Mouse (Mus musculus): Measurements from ENCODE around the gene Pip4k2c. TPM values are rescaled to one million over a fixed set of nuclear protein-coding genes. Genes with fewer than 3 reads are reported as not detected.

Gene Pip4k2c
- polyA plus RNA-seq (2015; fragmentation: Nextera tagmentation; extraction: Ambion mirVana): 31.0 and 35.1 TPM in 2 replicates

DNA sequence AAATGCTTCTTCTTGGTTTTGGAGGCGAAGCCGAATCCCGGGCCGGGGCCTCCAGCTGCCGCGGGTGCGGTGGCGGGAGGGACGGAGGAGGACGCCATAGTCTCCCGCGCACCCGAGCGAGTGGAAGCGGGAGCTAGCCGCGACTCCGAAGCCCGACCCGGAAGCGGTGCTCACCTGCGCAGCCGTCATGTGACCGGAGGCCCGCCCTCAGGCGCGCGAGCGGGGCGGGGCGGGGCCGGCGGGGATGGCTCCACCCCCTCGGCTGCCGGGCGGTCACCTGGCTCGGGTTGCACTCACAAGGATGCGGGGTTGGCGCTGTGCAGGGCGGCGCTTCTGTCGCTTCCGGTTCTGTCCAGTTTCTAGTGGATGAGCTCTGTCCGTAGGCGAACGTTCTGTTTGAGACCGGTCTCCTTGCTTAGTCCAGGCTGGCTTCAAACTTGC, at the start of gene Pip4k2c:
TSS of gene Pip4k2c (minus strand) at position 172 of the 441 bp plus-strand sequence.
- Histone ChIP-seq H3K27me3 (replicated peaks; ENCODE audit: insufficient read depth, low read length) (no peaks in the 10 kb centered on the region), H3K36me3 (ENCODE audit: insufficient read depth, low read length) (peaks cover 7% of the 10 kb centered on the region; the same call in 1 of the 2 replicates), H3K4me3 (ENCODE audit: low read depth, low read length) (peak within 1 kb of the TSS; percentile 81), H3K4me1 (ENCODE audit: insufficient read depth, low read depth, low read length) (peaks cover 6% of the 10 kb centered on the region; the same call in 1 of the 2 replicates), H3K9ac (replicated peaks; ENCODE audit: low read depth) (peak within 1 kb of the TSS; percentile 63), H3K4me2 (replicated peaks; ENCODE audit: low read depth, low read length) (peak within 1 kb of the TSS; percentile 94), H3K27ac (ENCODE audit: low read length) (peak within 1 kb of the TSS; percentile 78), H3K9me3 (ENCODE audit: low read length) (no peaks in the 10 kb centered on the region)
- ATAC-seq (peak; percentile 98), DNase-seq (ENCODE audit: low spot score) (peak; percentile 93)
- TF ChIP-seq EP300 (IDR thresholded peaks at IDR 0.05): no peak
- no peak for TF ChIP-seq CTCF (IDR thresholded peaks at IDR 0.05)
- whole genome bisulfite sequencing: under 1% methylated on average over 41 of the region's 47 CpGs

DNA sequence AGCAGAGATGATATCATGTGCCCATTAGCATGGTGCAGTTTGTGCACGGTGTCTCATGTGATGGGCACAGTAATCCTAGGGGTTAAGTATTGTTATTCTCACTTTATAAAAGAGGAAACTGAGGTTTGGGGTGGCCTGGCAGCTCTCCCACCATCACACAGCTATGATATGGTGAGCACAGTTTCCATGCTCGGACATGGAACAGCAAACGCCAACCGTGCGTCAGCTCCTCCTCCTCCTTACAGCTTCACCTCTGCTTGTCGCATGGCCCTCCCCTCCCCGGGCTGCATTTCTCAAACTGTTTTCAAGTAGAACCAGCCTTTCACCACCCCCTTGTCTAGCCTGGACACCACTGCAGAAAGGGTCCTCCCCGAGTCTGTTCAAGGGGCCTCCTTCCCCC, 47.1 kb upstream of the Pip4k2c start:
- TF ChIP-seq CTCF (IDR thresholded peaks at IDR 0.05) (no peak), EP300 (IDR thresholded peaks at IDR 0.05) (no peak)
- H3K9me3 ChIP-seq (ENCODE audit: low read length): no peaks in the 10 kb centered on the region
- DNase-seq (ENCODE audit: low spot score) (no peak), ATAC-seq (no peak)
- peaks cover 7% of the 10 kb centered on the region; the same call in 1 of the 2 replicates for H3K27me3 ChIP-seq (replicated peaks; ENCODE audit: insufficient read depth, low read length)
- H3K27ac ChIP-seq (ENCODE audit: low read length): no peak overlapping the region
- no peak overlapping the region for H3K4me2 ChIP-seq (replicated peaks; ENCODE audit: low read depth, low read length)
- no peak overlapping the region for H3K4me3 ChIP-seq (ENCODE audit: low read depth, low read length)
- no peaks in the 10 kb centered on the region for H3K4me1 ChIP-seq (ENCODE audit: insufficient read depth, low read depth, low read length)
- 70% methylated on average over 8 of the region's 8 CpGs for WGBS
- no peak overlapping the region for H3K9ac ChIP-seq (replicated peaks; ENCODE audit: low read depth)
- H3K36me3 ChIP-seq (ENCODE audit: insufficient read depth, low read length): no peaks in the 10 kb centered on the region

DNA sequence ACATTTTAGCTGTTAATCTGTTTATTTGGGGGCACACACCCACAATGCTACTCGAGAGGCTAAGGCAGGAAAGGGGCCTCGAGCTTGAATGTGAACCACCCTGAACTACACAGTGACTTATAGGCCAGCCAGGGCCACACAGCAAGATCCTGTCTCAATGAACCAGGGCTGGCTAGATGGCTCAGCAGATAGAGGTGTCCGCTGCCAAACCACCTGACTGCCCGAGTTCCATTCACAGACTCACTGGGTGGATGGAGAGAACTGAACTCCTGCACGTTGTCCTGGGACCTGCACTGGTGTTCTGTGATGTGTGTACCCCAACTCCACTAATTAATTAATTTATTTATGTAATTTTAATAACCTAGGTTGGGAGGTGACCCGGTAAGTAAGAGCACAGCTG, 46.4 kb upstream of the Pip4k2c start:
- WGBS: 69% methylated on average over 6 of the region's 6 CpGs
- no peak for ATAC-seq
- no peak overlapping the region for H3K27ac ChIP-seq (ENCODE audit: low read length)

DNA sequence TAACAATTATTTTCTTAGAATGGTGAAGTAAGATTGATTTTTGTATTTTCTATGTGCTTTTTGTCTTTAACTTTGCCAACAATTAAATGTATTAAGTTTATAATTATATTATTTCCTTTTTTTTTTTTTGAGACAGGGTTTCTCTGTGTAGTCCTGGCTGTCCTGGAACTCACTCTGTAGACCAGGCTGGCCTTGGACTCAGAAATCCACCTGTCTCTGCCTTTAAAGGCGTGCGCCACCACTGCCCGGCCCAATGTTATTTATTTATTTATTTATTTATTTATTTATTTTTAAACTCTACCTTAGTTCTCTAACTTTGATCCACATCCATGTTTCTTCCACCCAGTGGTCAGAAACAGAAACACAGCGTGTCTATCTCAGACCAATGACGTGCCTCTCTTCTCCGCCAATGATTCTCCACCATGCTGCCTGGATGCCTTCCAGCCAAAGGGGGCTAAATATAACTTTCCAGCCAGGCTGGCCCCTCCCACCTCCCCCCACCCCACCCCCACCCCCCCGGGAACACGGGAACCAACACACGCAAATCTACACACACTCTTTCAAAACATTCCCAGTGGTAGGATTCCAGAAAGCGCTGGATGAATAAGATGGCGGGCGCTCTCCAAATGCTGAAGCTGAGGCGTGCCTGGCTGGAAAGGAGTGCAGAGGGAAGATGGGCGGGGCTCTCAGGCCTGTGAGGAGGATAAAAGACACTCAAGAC, 44.4 kb upstream of the Pip4k2c start:
- H3K4me3 ChIP-seq (ENCODE audit: low read depth, low read length): no peak overlapping the region
- DNase-seq (ENCODE audit: low spot score) (peak; percentile 82), ATAC-seq (peak; percentile 83)
- no peaks in the 10 kb centered on the region for H3K4me1 ChIP-seq (ENCODE audit: insufficient read depth, low read depth, low read length)
- no peak overlapping the region for H3K27ac ChIP-seq (ENCODE audit: low read length)
- no peaks in the 10 kb centered on the region for H3K9me3 ChIP-seq (ENCODE audit: low read length)
- WGBS: 19% methylated on average over 14 of the region's 14 CpGs
- no peak overlapping the region for H3K9ac ChIP-seq (replicated peaks; ENCODE audit: low read depth)
- TF ChIP-seq CTCF (IDR thresholded peaks at IDR 0.05) (no peak; the same call in none of the 2 replicates), EP300 (IDR thresholded peaks at IDR 0.05) (no peak)
- H3K27me3 ChIP-seq (replicated peaks; ENCODE audit: insufficient read depth, low read length): no peaks in the 10 kb centered on the region
- no peak overlapping the region for H3K4me2 ChIP-seq (replicated peaks; ENCODE audit: low read depth, low read length)
- no peaks in the 10 kb centered on the region for H3K36me3 ChIP-seq (ENCODE audit: insufficient read depth, low read length)

More for the DNA sequence above, 46.4 kb upstream of the Pip4k2c start:
- H3K4me3 ChIP-seq (ENCODE audit: low read depth, low read length): no peak overlapping the region
- no peaks in the 10 kb centered on the region for H3K4me1 ChIP-seq (ENCODE audit: insufficient read depth, low read depth, low read length)
- no peak overlapping the region for H3K9ac ChIP-seq (replicated peaks; ENCODE audit: low read depth)
- no peak overlapping the region for H3K4me2 ChIP-seq (replicated peaks; ENCODE audit: low read depth, low read length)
- no peak for DNase-seq (ENCODE audit: low spot score)
- no peaks in the 10 kb centered on the region for H3K36me3 ChIP-seq (ENCODE audit: insufficient read depth, low read length)
- peaks cover 6% of the 10 kb centered on the region; the same call in 1 of the 2 replicates for H3K27me3 ChIP-seq (replicated peaks; ENCODE audit: insufficient read depth, low read length)
- no peaks in the 10 kb centered on the region for H3K9me3 ChIP-seq (ENCODE audit: low read length)
- no peak for TF ChIP-seq EP300 (IDR thresholded peaks at IDR 0.05)
- TF ChIP-seq CTCF (IDR thresholded peaks at IDR 0.05): no peak

DNA sequence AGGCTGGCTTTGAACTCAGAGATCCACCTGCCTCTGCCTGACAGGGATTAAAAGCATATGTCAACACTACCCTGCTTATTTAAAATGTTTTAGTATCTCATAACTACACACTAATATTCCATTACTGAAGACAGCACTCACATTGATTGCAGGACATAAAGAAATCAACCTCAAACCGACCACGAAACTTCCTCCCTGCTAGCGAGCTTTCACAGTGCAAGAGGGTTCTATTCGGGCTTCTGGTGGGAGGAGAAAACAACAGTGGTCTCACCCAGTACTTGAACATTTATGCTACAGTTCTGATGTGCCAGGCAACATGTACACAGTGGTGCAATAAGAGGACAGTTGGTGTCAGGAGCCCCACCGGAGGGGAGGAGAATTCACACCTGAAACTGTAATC, 39.4 kb upstream of the Pip4k2c start:
- no peaks in the 10 kb centered on the region for H3K27me3 ChIP-seq (replicated peaks; ENCODE audit: insufficient read depth, low read length)
- H3K4me1 ChIP-seq (ENCODE audit: insufficient read depth, low read depth, low read length): no peaks in the 10 kb centered on the region
- ATAC-seq: no peak
- WGBS: 77% methylated on average over 5 of the region's 5 CpGs
- no peak for DNase-seq (ENCODE audit: low spot score)
- H3K4me3 ChIP-seq (ENCODE audit: low read depth, low read length): no peak overlapping the region
- H3K9me3 ChIP-seq (ENCODE audit: low read length): no peaks in the 10 kb centered on the region
- H3K9ac ChIP-seq (replicated peaks; ENCODE audit: low read depth): no peak overlapping the region
- no peak overlapping the region for H3K27ac ChIP-seq (ENCODE audit: low read length)
- TF ChIP-seq CTCF (IDR thresholded peaks at IDR 0.05): no peak
- TF ChIP-seq EP300 (IDR thresholded peaks at IDR 0.05): no peak
- no peak overlapping the region for H3K4me2 ChIP-seq (replicated peaks; ENCODE audit: low read depth, low read length)
- no peaks in the 10 kb centered on the region for H3K36me3 ChIP-seq (ENCODE audit: insufficient read depth, low read length)

DNA sequence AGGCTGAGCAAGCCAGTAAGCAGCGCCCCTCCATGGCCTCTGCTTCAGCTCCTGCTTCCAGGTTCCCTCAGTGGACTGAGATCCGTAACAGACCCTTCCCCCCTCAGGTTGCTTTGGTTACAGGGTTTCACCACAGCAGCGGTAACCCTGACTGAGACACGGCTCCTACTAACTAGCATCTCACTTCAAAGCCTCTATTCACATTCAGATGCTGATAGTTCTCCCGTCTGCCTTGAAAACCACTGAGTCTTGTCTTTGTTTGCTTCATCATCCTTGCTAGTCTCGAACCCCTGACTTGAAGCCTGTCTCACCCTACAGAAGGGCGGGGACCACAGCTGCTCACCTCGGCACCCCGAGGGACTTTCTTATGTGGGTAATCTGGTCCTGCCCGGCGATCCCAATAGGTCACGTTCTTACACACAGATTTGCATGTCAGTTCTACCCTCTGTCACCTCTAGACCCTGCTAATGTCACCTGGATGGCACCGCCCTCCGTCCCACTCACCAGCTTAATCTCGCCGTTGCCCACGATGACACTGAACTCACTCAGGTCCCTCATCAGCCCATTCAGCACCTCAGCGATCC, 26.9 kb upstream of the Pip4k2c start:
- 67% methylated on average over 18 of the region's 18 CpGs for WGBS
- Histone ChIP-seq H3K9ac (replicated peaks; ENCODE audit: low read depth) (no peak overlapping the region), H3K4me2 (replicated peaks; ENCODE audit: low read depth, low read length) (no peak overlapping the region), H3K36me3 (ENCODE audit: insufficient read depth, low read length) (no peaks in the 10 kb centered on the region), H3K4me3 (ENCODE audit: low read depth, low read length) (no peak overlapping the region), H3K27me3 (replicated peaks; ENCODE audit: insufficient read depth, low read length) (no peaks in the 10 kb centered on the region), H3K4me1 (ENCODE audit: insufficient read depth, low read depth, low read length) (no peaks in the 10 kb centered on the region), H3K27ac (ENCODE audit: low read length) (no peak overlapping the region), H3K9me3 (ENCODE audit: low read length) (no peaks in the 10 kb centered on the region)
- no peak for TF ChIP-seq EP300 (IDR thresholded peaks at IDR 0.05)
- TF ChIP-seq CTCF (IDR thresholded peaks at IDR 0.05): no peak
- ATAC-seq: no peak
- DNase-seq (ENCODE audit: low spot score): no peak
